Mouse (Mus musculus): ENCODE results near the gene Slco1a1. TPM values are rescaled to one million over a fixed set of nuclear protein-coding genes. Genes with fewer than 3 reads are reported as not detected.

Gene Slco1a1
- not detected for polyA plus RNA-seq (2017; shearing (Covaris generic))

GRCm38 (mm10) chr6:141946862-141947261 lies at the start of gene Slco1a1:
Gene Slco1a1, minus strand, starts transcription at chr6:141946962.

Other genes starting within 250 kb of the Slco1a1 start
- not detected for gene Gm5724, start 173.2 kb downstream of the Slco1a1 start, polyA plus RNA-seq (2017; shearing (Covaris generic))
- gene Slco1a4, start 90.8 kb downstream of the Slco1a1 start, polyA plus RNA-seq (2017; shearing (Covaris generic)): not detected
- gene Gm6614, start 64.5 kb upstream of the Slco1a1 start, polyA plus RNA-seq (2017; shearing (Covaris generic)): not detected

Data from activated CD4-positive, CD25-positive, alpha-beta regulatory T cell, adult 9 weeks (primary cell).